Mouse (Mus musculus) urinary bladder, postnatal 14 days (tissue): ENCODE data around the gene Saysd1.
A peak's percentile ranks its signal among the peaks of the same experiment; 100 is the strongest.

Experiments used
- DNase-seq: peaks from one replicate; pipeline ENCODE4 v3.0.0; 2021; ENCODE audit warnings: low spot score

Gene Saysd1

GRCm38 (mm10) chr14:20138484-20139355, at the start of gene Saysd1:
Saysd1 (minus strand) TSS chr14:20138534.
- no peak for DNase-seq

- no peak for DNase-seq
Observed at GRCm38 (mm10) chr14:20185426-20185825, 47.1 kb upstream of the Saysd1 start.

GRCm38 (mm10) chr14:20183701-20184100, 45.4 kb upstream of the Saysd1 start:
- no peak for DNase-seq

GRCm38 (mm10) chr14:20182596-20182995, 44.3 kb upstream of the Saysd1 start:
- DNase-seq, result no peak

- DNase-seq, result peak; percentile 93
Observed at GRCm38 (mm10) chr14:20181466-20181921, 43.2 kb upstream of the Saysd1 start, which contains the start of gene Kcnk5. Kcnk5 (minus strand) TSS chr14:20181809.

- DNase-seq, result peak; percentile 33
Observed at GRCm38 (mm10) chr14:20180751-20181162, 42.4 kb upstream of the Saysd1 start.

- DNase-seq, result no peak
Observed at GRCm38 (mm10) chr14:20180304-20180703, 42.0 kb upstream of the Saysd1 start.

- DNase-seq, result no peak
Observed at GRCm38 (mm10) chr14:20179731-20180280, 41.5 kb upstream of the Saysd1 start.

GRCm38 (mm10) chr14:20179080-20179479, 40.7 kb upstream of the Saysd1 start:
- no peak for DNase-seq

- DNase-seq, result no peak
Observed at GRCm38 (mm10) chr14:20178593-20178992, 40.3 kb upstream of the Saysd1 start.

- DNase-seq, result no peak
Observed at GRCm38 (mm10) chr14:20177494-20178123, 39.3 kb upstream of the Saysd1 start.

GRCm38 (mm10) chr14:20175705-20176104, 37.4 kb upstream of the Saysd1 start:
- no peak for DNase-seq

- DNase-seq, result no peak
Observed at GRCm38 (mm10) chr14:20175114-20175513, 36.8 kb upstream of the Saysd1 start.

GRCm38 (mm10) chr14:20174696-20175095, 36.4 kb upstream of the Saysd1 start:
- no peak for DNase-seq

- no peak for DNase-seq
Observed at GRCm38 (mm10) chr14:20173873-20174490, 35.6 kb upstream of the Saysd1 start.

- no peak for DNase-seq
Observed at GRCm38 (mm10) chr14:20172924-20173323, 34.6 kb upstream of the Saysd1 start.

- no peak for DNase-seq
Observed at GRCm38 (mm10) chr14:20172509-20172908, 34.2 kb upstream of the Saysd1 start.

- no peak for DNase-seq
Observed at GRCm38 (mm10) chr14:20171840-20172239, 33.5 kb upstream of the Saysd1 start.

GRCm38 (mm10) chr14:20169251-20169650, 30.9 kb upstream of the Saysd1 start:
- no peak for DNase-seq

- DNase-seq, result no peak
Observed at GRCm38 (mm10) chr14:20168478-20168877, 30.1 kb upstream of the Saysd1 start.

- DNase-seq, result no peak
Observed at GRCm38 (mm10) chr14:20168054-20168453, 29.7 kb upstream of the Saysd1 start.

- DNase-seq, result peak; percentile 37
Observed at GRCm38 (mm10) chr14:20165413-20165812, 27.1 kb upstream of the Saysd1 start.
